Comparison of ENCODE assay signal across 25 mouse cellular contexts in the genomic region with DNA sequence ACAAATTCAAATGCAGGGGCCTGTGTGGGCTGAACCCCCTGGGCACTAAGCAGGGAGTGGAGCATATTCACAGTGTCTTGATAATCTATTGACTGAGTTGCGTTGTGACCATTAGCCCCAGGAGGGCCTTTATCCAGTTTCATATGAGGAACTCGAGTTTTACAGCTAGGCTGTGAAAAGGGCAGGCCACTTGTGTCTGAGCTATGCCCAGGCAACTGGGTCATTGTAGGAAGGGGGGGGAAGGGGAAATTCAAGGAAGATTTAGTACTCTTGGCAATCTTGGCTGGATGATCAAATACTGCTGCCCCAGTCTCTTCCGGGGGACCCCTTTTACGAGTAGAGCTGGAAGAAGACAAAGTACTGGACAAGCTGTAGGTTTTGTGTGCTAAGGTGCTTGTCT. TPM values are rescaled to one million over a fixed set of nuclear protein-coding genes. Genes with fewer than 3 reads are reported as not detected.
A peak's percentile ranks its signal among the peaks of the same experiment; 100 is the strongest.
DNase-seq lines count a peak whose midpoint lies in the region; TF ChIP-seq lines count a peak whose summit lies in the region.
"Had no signal": no experiment of that assay in that cellular context is flagged by ENCODE, and none has a peak within 500 bp of the region (broad histone marks: within the 10 kb centered on the region; RNA-seq: fewer than 3 reads in every experiment).

No protein-coding gene starts in this region.

- no peak for TF ChIP-seq RAD21 in MEL (IDR thresholded peaks at IDR 0.05; ENCODE audit: low read depth, low read length)

- H3K9me3 ChIP-seq in MEL (replicated peaks; ENCODE audit: insufficient read depth, low read length): no peaks in the 10 kb centered on the region
- H3K9me3 ChIP-seq: embryonic facial prominence, embryonic 10.5 days; forebrain, embryonic 13.5 days; G1E; hindbrain, embryonic 12.5 days had no signal

- no peaks in the 10 kb centered on the region for H3K27me3 ChIP-seq in kidney, adult 2 months (replicated peaks; ENCODE audit: control insufficient read depth, insufficient read depth, low read length)
- no peaks in the 10 kb centered on the region for H3K27me3 ChIP-seq in MEL (ENCODE audit: control insufficient read depth in 1 of 2, insufficient read depth in 2 of 2, low read length in 2 of 2)
- H3K27me3 ChIP-seq: CH12.LX; forebrain, embryonic 13.5 days; hindbrain, embryonic 12.5 days had no signal

- H3K4me1 ChIP-seq in kidney, adult 2 months (ENCODE audit: control insufficient read depth, insufficient read depth, low read length): no peaks in the 10 kb centered on the region
- peaks cover 0 to 11% of the 10 kb centered on the region in 2 experiments; a peak in 3 of 4 replicates for H3K4me1 ChIP-seq in MEL (ENCODE audit: control insufficient read depth in 1 of 2, insufficient read depth in 2 of 2, low read length in 2 of 2)
- H3K4me1 ChIP-seq: embryonic facial prominence, embryonic 10.5 days; forebrain, embryonic 13.5 days; hindbrain, embryonic 12.5 days had no signal

- no peak overlapping the region for H3K9ac ChIP-seq in MEL (ENCODE audit: control insufficient read depth, low read depth, low read length, poor library complexity, severe bottlenecking)
- H3K9ac ChIP-seq: forebrain, embryonic 13.5 days; forebrain, postnatal 0 days; hindbrain, embryonic 12.5 days had no signal

- no peak for TF ChIP-seq POLR2A in kidney, adult 2 months (IDR thresholded peaks at IDR 0.05; ENCODE audit: low read depth, low read length)
- no peak for TF ChIP-seq POLR2A in MEL (IDR thresholded peaks at IDR 0.05; ENCODE audit: control insufficient read depth in 1 of 2, insufficient read depth in 1 of 2, low read depth in 1 of 2, low read length in 2 of 2, poor library complexity in 1 of 2)

- WGBS in kidney, adult 2 months: 46% methylated on average over 4 of the region's 4 CpGs

- DNase-seq in gastrocnemius, adult 18-20 months (ENCODE audit: low spot score): peak; percentile 39
- DNase-seq in gastrocnemius, postnatal 4 days (ENCODE audit: low spot score in 2 of 2): no peak
- DNase-seq in kidney, adult 2 months: peak; percentile 23
- no peak for DNase-seq in kidney, adult 9 months
- DNase-seq in MEL (ENCODE audit: low read depth, low spot score) (no peak), adipocyte (ENCODE audit: low spot score) (no peak)
- DNase-seq: cerebellum, adult 18-20 months; cerebellum, adult 9-11 months; cerebellum, postnatal 36 days; forebrain, postnatal 0 days; gastrocnemius, postnatal 10 days; heart, postnatal 10 days; heart, postnatal 4 days; kidney, adult 18-20 months had no signal

- no peak overlapping the region for H3K27ac ChIP-seq in kidney, adult 2 months (ENCODE audit: insufficient read depth, low read depth, low read length)
- H3K27ac ChIP-seq in MEL (ENCODE audit: control insufficient read depth, low read depth, low read length): no peak overlapping the region
- H3K27ac ChIP-seq: embryonic facial prominence, embryonic 10.5 days; forebrain, embryonic 13.5 days; hindbrain, embryonic 12.5 days had no signal

- no peak overlapping the region for H3K4me3 ChIP-seq in kidney, adult 2 months (ENCODE audit: insufficient read depth, low read depth, low read length)
- H3K4me3 ChIP-seq in MEL (ENCODE audit: control insufficient read depth in 1 of 2, insufficient read depth in 1 of 2, low read depth in 2 of 2, low read length in 2 of 2): no peak overlapping the region
- H3K4me3 ChIP-seq: embryonic facial prominence, embryonic 10.5 days; forebrain, embryonic 13.5 days; hindbrain, embryonic 12.5 days had no signal

- H3K36me3 ChIP-seq in kidney, adult 2 months (ENCODE audit: control insufficient read depth, insufficient read depth, low read length): peaks cover 4% of the 10 kb centered on the region; the same call in 1 of the 2 replicates
- peaks cover 3 to 80% of the 10 kb centered on the region in 2 experiments; a peak in 2 of 4 replicates for H3K36me3 ChIP-seq in MEL (ENCODE audit: control insufficient read depth in 1 of 2, insufficient read depth in 2 of 2, low read length in 2 of 2)

- no peak for TF ChIP-seq EP300 in MEL (IDR thresholded peaks at IDR 0.05; ENCODE audit: low read depth in 1 of 2, low read length in 2 of 2)

- TF ChIP-seq CTCF in kidney, adult 2 months (conservative IDR thresholded peaks at IDR 0.05; ENCODE audit: insufficient read depth, insufficient read length, low read depth, low read length): no peak
- no peak for TF ChIP-seq CTCF in MEL (IDR thresholded peaks at IDR 0.05 in 2 of 3, conservative IDR thresholded peaks at IDR 0.05 in 1 of 3; ENCODE audit: control insufficient read depth in 1 of 3, insufficient read depth in 1 of 3, low read depth in 2 of 3, low read length in 3 of 3, poor library complexity in 1 of 3, severe bottlenecking in 1 of 3)

- H3K79me2 ChIP-seq in MEL (ENCODE audit: control insufficient read depth, insufficient read depth, low read length, poor library complexity): peaks cover 2% of the 10 kb centered on the region

TF ChIP-seq in MEL, 35 proteins besides CTCF, POLR2A, EP300 and RAD21:
- TF ChIP-seq POLR2AphosphoS2 (IDR thresholded peaks at IDR 0.05; ENCODE audit: low read length): 0 out of 2 replicates have a peak, but pooled peaks have one; percentile 30
- TF ChIP-seq GABPA (IDR thresholded peaks at IDR 0.05; ENCODE audit: low read depth, low read length): no peak
- TF ChIP-seq RCOR1 (IDR thresholded peaks at IDR 0.05; ENCODE audit: low read depth, low read length): no peak

RNA-seq across cellular contexts. Expression of gene Kansl2, which starts 9.3 kb away (rescaled TPM):
- 10 to 100 TPM; 60.8 to 60.9 TPM for total RNA-seq in gastrocnemius, adult 18-20 months (2021)
- 10 to 100 TPM; 75.4 to 83.9 TPM for total RNA-seq in gastrocnemius, postnatal 4 days (2021)
- polyA plus RNA-seq in kidney, adult 2 months (2012; rRNA removed): 32.0 and 33.1 TPM in 2 replicates
- total RNA-seq in MEL (2012; rRNA removed): 150 and 157 TPM in 2 replicates
- polyA plus RNA-seq in MEL (2012; ENCODE audit: insufficient read depth in 1 of 2, insufficient read length in 2 of 2, low read depth in 1 of 2, low replicate concordance in 2 of 2, missing spikeins in 1 of 2): 100 to 1,000 TPM in 1 of 2 experiments, not detected in 1; 170 TPM

RNA-seq across cellular contexts. Expression of gene Ccnt1, which starts 27.4 kb away (rescaled TPM):
- 10 to 100 TPM; 21.1 to 24.3 TPM for total RNA-seq in gastrocnemius, adult 18-20 months (2021)
- total RNA-seq in gastrocnemius, postnatal 4 days (2021): 10 to 100 TPM; 31.3 to 35.4 TPM
- polyA plus RNA-seq in kidney, adult 2 months (2012; rRNA removed): 10.0 and 11.0 TPM in 2 replicates
- total RNA-seq in MEL (2012; rRNA removed): 40.5 and 44.0 TPM in 2 replicates
- 10 to 100 TPM; 19.5 to 63.2 TPM for polyA plus RNA-seq in MEL (2012; ENCODE audit: insufficient read depth in 1 of 2, insufficient read length in 2 of 2, low read depth in 1 of 2, low replicate concordance in 2 of 2, missing spikeins in 1 of 2)

RNA-seq across cellular contexts. Expression of gene 4930415O20Rik, which starts 27.5 kb away (rescaled TPM):
- under 1 TPM in 1 of 2 experiments, not detected in 1; 0.91 TPM for total RNA-seq in gastrocnemius, adult 18-20 months (2021)
- total RNA-seq in gastrocnemius, postnatal 4 days (2021): under 1 TPM in 1 of 2 experiments, not detected in 1; 0.54 TPM
- polyA plus RNA-seq in kidney, adult 2 months (2012; rRNA removed): 1.0 and 1.1 TPM in 2 replicates
- total RNA-seq in MEL (2012; rRNA removed): 0.50 TPM in 1 of 2 replicates, not detected in the other
- under 1 TPM in 1 of 2 experiments, not detected in 1; 0.31 TPM for polyA plus RNA-seq in MEL (2012; ENCODE audit: insufficient read depth in 1 of 2, insufficient read length in 2 of 2, low read depth in 1 of 2, low replicate concordance in 2 of 2, missing spikeins in 1 of 2)
- total RNA-seq: CH12.LX; forebrain, postnatal 0 days; G1E; gastrocnemius, postnatal 10 days; granulocyte monocyte progenitor cell, adult 5-6 weeks; heart, postnatal 4 days had no signal
- polyA plus RNA-seq: embryonic facial prominence, embryonic 10.5 days; embryonic facial prominence, embryonic 14.5 days; forebrain, embryonic 13.5 days; G1E; inflammation-experienced regulatory T-cells, adult 6 months had no signal

RNA-seq across cellular contexts. Expression of gene Olfr279, which starts 51.1 kb away (rescaled TPM):
- not detected for total RNA-seq in gastrocnemius, adult 18-20 months (2021)
- not detected for total RNA-seq in gastrocnemius, postnatal 4 days (2021)
- polyA plus RNA-seq in kidney, adult 2 months (2012; rRNA removed): not detected in 2 replicates
- total RNA-seq in MEL (2012; rRNA removed): under 0.01 TPM in 1 of 2 replicates, not detected in the other
- 10 to 100 TPM in 1 of 2 experiments, under 1 TPM in 1; 0.03 to 81.4 TPM for polyA plus RNA-seq in MEL (2012; ENCODE audit: insufficient read depth in 1 of 2, insufficient read length in 2 of 2, low read depth in 1 of 2, low replicate concordance in 2 of 2, missing spikeins in 1 of 2)
- total RNA-seq: adrenal gland, adult 18-20 months; CH12.LX; forebrain, postnatal 0 days; gastrocnemius, postnatal 10 days; granulocyte monocyte progenitor cell, adult 5-6 weeks; heart, postnatal 10 days; heart, postnatal 4 days had no signal
- polyA plus RNA-seq: embryonic facial prominence, embryonic 10.5 days; embryonic facial prominence, embryonic 14.5 days; forebrain, embryonic 13.5 days; forebrain, postnatal 0 days; G1E; heart, embryonic 14.5 days; hindbrain, embryonic 12.5 days; hindbrain, embryonic 16.5 days had no signal

Comparison
In these comparisons a context has a peak if more than half of its experiments do, and no peak if none do; other contexts are left out.
1. DNase-seq: peak in gastrocnemius, adult 18-20 months (single experiment) and kidney, adult 2 months (single experiment); none in gastrocnemius, postnatal 4 days (0 of 2), kidney, adult 9 months (single experiment), MEL (single experiment) and adipocyte (single experiment).